Mouse (Mus musculus): ENCODE measurements around the gene Bbs9. TPM values are rescaled to one million over a fixed set of nuclear protein-coding genes. Genes with fewer than 3 reads are reported as not detected.

Bbs9 gene
- polyA plus RNA-seq, 1 experiment = 15.3 TPM

- 95% methylated on average over 3 of the region's 3 CpGs for WGBS
- Histone ChIP-seq H3K4me1 (ENCODE audit: control insufficient read depth, insufficient read depth, low read length) (no peaks in the 10 kb centered on the region), H3K4me3 (replicated peaks; ENCODE audit: extremely low read depth, low read depth, low read length) (no peak overlapping the region)
- peak; percentile 31 for DNase-seq
- TF ChIP-seq POLR2A (IDR thresholded peaks at IDR 0.05; ENCODE audit: borderline replicate concordance, extremely low read depth, low read depth, low read length) = no peak
- TF ChIP-seq CTCF (IDR thresholded peaks at IDR 0.05; ENCODE audit: insufficient read depth, low read length) = peak; percentile 67
Observed at GRCm38 (mm10) chr9:22518394-22519041, 43.0 kb downstream of the Bbs9 start.

GRCm38 (mm10) chr9:22523460-22523859 lies 47.9 kb downstream of the Bbs9 start:
- 89% methylated on average over 1 of the region's 1 CpGs for WGBS

GRCm38 (mm10) chr9:22530734-22531489 lies 55.4 kb downstream of the Bbs9 start:
- no peak for TF ChIP-seq CTCF (IDR thresholded peaks at IDR 0.05; ENCODE audit: insufficient read depth, low read length)
- no peak for TF ChIP-seq POLR2A (IDR thresholded peaks at IDR 0.05; ENCODE audit: borderline replicate concordance, extremely low read depth, low read depth, low read length)
- 71% methylated on average over 3 of the region's 3 CpGs for WGBS
- no peaks in the 10 kb centered on the region for H3K4me1 ChIP-seq (ENCODE audit: control insufficient read depth, insufficient read depth, low read length)
- no peak for DNase-seq
- no peak overlapping the region for H3K4me3 ChIP-seq (replicated peaks; ENCODE audit: extremely low read depth, low read depth, low read length)

More at GRCm38 (mm10) chr9:22523460-22523859, 47.9 kb downstream of the Bbs9 start:
- TF ChIP-seq POLR2A (IDR thresholded peaks at IDR 0.05; ENCODE audit: borderline replicate concordance, extremely low read depth, low read depth, low read length) (no peak), CTCF (IDR thresholded peaks at IDR 0.05; ENCODE audit: insufficient read depth, low read length) (no peak)
- DNase-seq = no peak
- H3K4me3 ChIP-seq (replicated peaks; ENCODE audit: extremely low read depth, low read depth, low read length) = no peak overlapping the region
- no peaks in the 10 kb centered on the region for H3K4me1 ChIP-seq (ENCODE audit: control insufficient read depth, insufficient read depth, low read length)

- TF ChIP-seq POLR2A (IDR thresholded peaks at IDR 0.05; ENCODE audit: borderline replicate concordance, extremely low read depth, low read depth, low read length) = no peak
- no peak for TF ChIP-seq CTCF (IDR thresholded peaks at IDR 0.05; ENCODE audit: insufficient read depth, low read length)
- DNase-seq = no peak
- Histone ChIP-seq H3K4me1 (ENCODE audit: control insufficient read depth, insufficient read depth, low read length) (no peaks in the 10 kb centered on the region), H3K4me3 (replicated peaks; ENCODE audit: extremely low read depth, low read depth, low read length) (no peak overlapping the region)
- 88% methylated on average over 5 of the region's 5 CpGs for WGBS
Observed at GRCm38 (mm10) chr9:22532112-22532511, 56.6 kb downstream of the Bbs9 start.

- Histone ChIP-seq H3K4me3 (replicated peaks; ENCODE audit: extremely low read depth, low read depth, low read length) (no peak overlapping the region), H3K4me1 (ENCODE audit: control insufficient read depth, insufficient read depth, low read length) (no peaks in the 10 kb centered on the region)
- 45% methylated on average over 9 of the region's 9 CpGs for WGBS
- TF ChIP-seq POLR2A (IDR thresholded peaks at IDR 0.05; ENCODE audit: borderline replicate concordance, extremely low read depth, low read depth, low read length) (no peak), CTCF (IDR thresholded peaks at IDR 0.05; ENCODE audit: insufficient read depth, low read length) (peak; percentile 28; the same call in 1 of the 2 replicates)
- no peak for DNase-seq
Observed at GRCm38 (mm10) chr9:22532810-22533447, 57.4 kb downstream of the Bbs9 start.

GRCm38 (mm10) chr9:22537767-22538373 lies 62.4 kb downstream of the Bbs9 start:
- Histone ChIP-seq H3K4me3 (replicated peaks; ENCODE audit: extremely low read depth, low read depth, low read length) (no peak overlapping the region), H3K4me1 (ENCODE audit: control insufficient read depth, insufficient read depth, low read length) (no peaks in the 10 kb centered on the region)
- 92% methylated on average over 11 of the region's 11 CpGs for WGBS
- TF ChIP-seq CTCF (IDR thresholded peaks at IDR 0.05; ENCODE audit: insufficient read depth, low read length) (no peak), POLR2A (IDR thresholded peaks at IDR 0.05; ENCODE audit: borderline replicate concordance, extremely low read depth, low read depth, low read length) (no peak)
- DNase-seq = no peak

GRCm38 (mm10) chr9:22539546-22539945 lies 64.0 kb downstream of the Bbs9 start:
- WGBS = 80% methylated on average over 4 of the region's 4 CpGs
- no peaks in the 10 kb centered on the region for H3K4me1 ChIP-seq (ENCODE audit: control insufficient read depth, insufficient read depth, low read length)
- no peak for DNase-seq
- TF ChIP-seq POLR2A (IDR thresholded peaks at IDR 0.05; ENCODE audit: borderline replicate concordance, extremely low read depth, low read depth, low read length) (no peak), CTCF (IDR thresholded peaks at IDR 0.05; ENCODE audit: insufficient read depth, low read length) (no peak)
- H3K4me3 ChIP-seq (replicated peaks; ENCODE audit: extremely low read depth, low read depth, low read length) = no peak overlapping the region

GRCm38 (mm10) chr9:22541130-22541529 lies 65.6 kb downstream of the Bbs9 start:
- H3K4me3 ChIP-seq (replicated peaks; ENCODE audit: extremely low read depth, low read depth, low read length) = no peak overlapping the region
- WGBS = 68% methylated on average over 10 of the region's 10 CpGs
- TF ChIP-seq POLR2A (IDR thresholded peaks at IDR 0.05; ENCODE audit: borderline replicate concordance, extremely low read depth, low read depth, low read length) (no peak), CTCF (IDR thresholded peaks at IDR 0.05; ENCODE audit: insufficient read depth, low read length) (no peak)
- no peak for DNase-seq
- no peaks in the 10 kb centered on the region for H3K4me1 ChIP-seq (ENCODE audit: control insufficient read depth, insufficient read depth, low read length)

GRCm38 (mm10) chr9:22543467-22543866 lies 68.0 kb downstream of the Bbs9 start:
- 85% methylated on average over 5 of the region's 5 CpGs for WGBS

More at GRCm38 (mm10) chr9:22543467-22543866, 68.0 kb downstream of the Bbs9 start:
- TF ChIP-seq POLR2A (IDR thresholded peaks at IDR 0.05; ENCODE audit: borderline replicate concordance, extremely low read depth, low read depth, low read length) (no peak), CTCF (IDR thresholded peaks at IDR 0.05; ENCODE audit: insufficient read depth, low read length) (no peak)
- H3K4me3 ChIP-seq (replicated peaks; ENCODE audit: extremely low read depth, low read depth, low read length) = no peak overlapping the region
- no peaks in the 10 kb centered on the region for H3K4me1 ChIP-seq (ENCODE audit: control insufficient read depth, insufficient read depth, low read length)
- DNase-seq = no peak
